Mouse (Mus musculus) liver, embryonic 13.5 days (tissue): Measurements from ENCODE around the gene Ahcyl1. TPM values are rescaled to one million over a fixed set of nuclear protein-coding genes. Genes with fewer than 3 reads are reported as not detected.

Experiments
- ATAC-seq: fragments of 200-750 bp; cut with Nextera tagmentation; 2 replicates; pipeline ENCODE4 v1.8.0; 2017; ENCODE audit warnings: low read depth, mild to moderate bottlenecking, moderate number of reproducible peaks, moderate library complexity
- DNase-seq: peaks from one replicate; pipeline ENCODE4 v3.0.0; 2022
- H3K27ac ChIP-seq: fragments of 300-500 bp; sonication (generic); 2 replicates; pipeline ENCODE4 v1.5.1; 2015; ENCODE audit warnings: moderate library complexity, mild to moderate bottlenecking, inconsistent platforms
- H3K27me3 ChIP-seq: fragments of 300-500 bp; sonication (generic); 2 replicates; pipeline ENCODE4 v1.6.1; 2015; ENCODE audit warnings: mild to moderate bottlenecking, inconsistent platforms
- H3K36me3 ChIP-seq: fragments of 300-500 bp; sonication (generic); 2 replicates; pipeline ENCODE4 v1.6.1; 2015; ENCODE audit warnings: mild to moderate bottlenecking, inconsistent platforms
- H3K4me1 ChIP-seq: fragments of 300-500 bp; sonication (generic); replicated peaks from 2 replicates; pipeline ENCODE4 v1.6.1; 2015; ENCODE audit warnings: inconsistent platforms
- H3K4me2 ChIP-seq: fragments of 300-500 bp; sonication (generic); 2 replicates; pipeline ENCODE4 v1.6.1; 2015; ENCODE audit warnings: inconsistent platforms, mild to moderate bottlenecking, moderate library complexity
- H3K4me3 ChIP-seq: fragments of 300-500 bp; sonication (generic); replicated peaks from 2 replicates; pipeline ENCODE4 v1.5.1; 2015; ENCODE audit warnings: mild to moderate bottlenecking, inconsistent platforms
- H3K9ac ChIP-seq: fragments of 300-500 bp; sonication (generic); 2 replicates; pipeline ENCODE4 v1.6.1; 2015; ENCODE audit warnings: mild to moderate bottlenecking, inconsistent platforms
- H3K9me3 ChIP-seq: fragments of 300-500 bp; sonication (generic); replicated peaks from 2 replicates; pipeline ENCODE4 v1.6.1; 2016; ENCODE audit warnings: inconsistent platforms
- WGBS: fragments of 180-500 bp; shearing (Covaris S2); methylation state at CpG from one replicate; pipeline ENCODE4 v1.1.7; 2015; ENCODE audit not compliant: insufficient replicate concordance; 5-methylcytosine and 5-hydroxymethylcytosine counted together
- polyA plus RNA-seq: library from polyadenylated mRNA; unstranded; fragments of >200 nt; fragmentation: Nextera tagmentation; extraction: Ambion mirVana; gene quantifications from 2 replicates; pipeline ENCODE4 v1.2.1, GENCODE M21; 2015

Gene Ahcyl1
- polyA plus RNA-seq, 1 experiment from 2014 or later, result 28.2 TPM

DNA sequence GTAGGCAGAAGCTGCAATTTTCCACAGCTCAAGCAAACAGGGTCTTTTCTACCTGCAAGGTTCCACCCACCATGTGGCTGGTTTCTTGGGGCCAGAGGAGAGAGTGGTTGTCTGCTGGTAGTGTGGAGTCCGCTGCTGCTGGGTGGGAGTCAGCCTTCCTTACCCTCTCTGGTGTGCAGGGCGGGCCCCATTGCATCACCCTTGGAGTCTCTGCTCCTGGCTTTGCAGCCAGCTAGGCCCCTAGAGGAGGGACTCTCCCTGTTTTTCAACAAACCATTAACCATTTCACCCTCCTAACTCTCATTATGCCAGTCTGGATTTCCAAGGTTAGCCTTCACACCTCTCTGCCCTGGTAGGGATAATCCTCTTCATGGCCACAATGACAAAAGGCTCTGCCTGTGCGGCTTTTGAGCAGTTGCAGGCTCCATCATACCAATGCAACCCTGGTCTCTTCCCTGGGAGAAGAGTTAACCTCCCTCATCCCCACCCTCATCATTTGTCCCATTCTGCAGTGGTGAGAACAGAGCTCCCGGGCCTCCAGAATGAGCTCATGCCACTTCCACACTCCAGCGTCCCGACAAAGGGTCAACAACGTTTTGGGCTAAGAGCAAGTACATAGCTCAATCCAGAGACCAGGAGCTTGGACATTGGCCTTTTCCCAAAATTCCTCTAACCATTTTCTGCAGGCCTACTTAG lies 7.5 kb upstream of the Ahcyl1 start:
- DNase-seq (no peak), ATAC-seq (no peak)
- H3K27me3 ChIP-seq, result no peaks in the 10 kb centered on the region
- H3K9me3 ChIP-seq, result no peaks in the 10 kb centered on the region
- no peaks in the 10 kb centered on the region for H3K36me3 ChIP-seq
- no peak overlapping the region for H3K4me2 ChIP-seq
- WGBS, result 69% methylated on average over 7 of the region's 7 CpGs
- H3K27ac ChIP-seq, result no peak overlapping the region
- H3K4me3 ChIP-seq, result no peak overlapping the region
- H3K4me1 ChIP-seq, result 0 out of 2 replicates have a peak, but pooled peaks cover 6% of the 10 kb centered on the region
- no peak overlapping the region for H3K9ac ChIP-seq

GRCm38 (mm10) chr3:107701767-107702394 lies 5.5 kb upstream of the Ahcyl1 start:
- Histone ChIP-seq H3K36me3 (no peaks in the 10 kb centered on the region), H3K9me3 (no peaks in the 10 kb centered on the region), H3K4me2 (no peak overlapping the region), H3K4me1 (peaks cover 9% of the 10 kb centered on the region), H3K9ac (no peak overlapping the region), H3K4me3 (no peak overlapping the region), H3K27ac (no peak overlapping the region), H3K27me3 (no peaks in the 10 kb centered on the region)
- DNase-seq (no peak), ATAC-seq (no peak)
- WGBS, result 76% methylated on average over 1 of the region's 1 CpGs

DNA sequence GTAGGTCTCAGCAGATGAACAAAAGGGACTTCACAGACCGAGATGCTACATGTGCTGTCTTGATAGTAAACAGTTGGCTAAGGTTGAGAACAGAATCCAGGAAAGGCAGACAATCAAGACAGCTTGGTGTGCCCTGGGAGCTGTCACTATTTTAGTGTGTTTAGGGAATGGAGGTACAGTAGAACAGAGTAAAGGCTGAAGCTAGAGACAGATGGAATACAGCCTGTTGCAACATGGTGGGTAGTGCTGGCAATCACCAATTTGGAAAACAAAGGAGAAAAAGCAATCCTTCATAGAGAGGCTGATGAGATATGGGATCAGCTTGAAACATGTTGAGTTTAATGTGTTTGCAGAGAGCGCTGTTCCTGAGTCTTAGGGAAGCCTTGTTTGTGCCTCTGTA lies 4.3 kb upstream of the Ahcyl1 start:
- H3K9ac ChIP-seq, result no peak overlapping the region
- peaks cover 13% of the 10 kb centered on the region for H3K4me1 ChIP-seq
- no peak for DNase-seq
- no peaks in the 10 kb centered on the region for H3K36me3 ChIP-seq
- H3K4me3 ChIP-seq, result no peak overlapping the region
- H3K9me3 ChIP-seq, result no peaks in the 10 kb centered on the region
- no peak overlapping the region for H3K4me2 ChIP-seq
- WGBS, result 63% methylated on average over 2 of the region's 2 CpGs
- H3K27ac ChIP-seq, result no peak overlapping the region
- no peak for ATAC-seq
- no peaks in the 10 kb centered on the region for H3K27me3 ChIP-seq

GRCm38 (mm10) chr3:107696910-107697309 lies 550 bp upstream of the Ahcyl1 start:
- H3K36me3 ChIP-seq, result no peaks in the 10 kb centered on the region
- peak overlapping the region; percentile 58 for H3K27ac ChIP-seq
- H3K9me3 ChIP-seq, result no peaks in the 10 kb centered on the region
- H3K4me2 ChIP-seq, result peak overlapping the region; percentile 81
- peak; percentile 41 for ATAC-seq
- H3K4me3 ChIP-seq, result peak overlapping the region; percentile 93
- peaks cover 31% of the 10 kb centered on the region for H3K4me1 ChIP-seq
- H3K27me3 ChIP-seq, result no peaks in the 10 kb centered on the region
- WGBS, result 23% methylated on average over 3 of the region's 3 CpGs
- H3K9ac ChIP-seq, result peak overlapping the region; percentile 43; the same call in 1 of the 2 replicates
- DNase-seq, result no peak

DNA sequence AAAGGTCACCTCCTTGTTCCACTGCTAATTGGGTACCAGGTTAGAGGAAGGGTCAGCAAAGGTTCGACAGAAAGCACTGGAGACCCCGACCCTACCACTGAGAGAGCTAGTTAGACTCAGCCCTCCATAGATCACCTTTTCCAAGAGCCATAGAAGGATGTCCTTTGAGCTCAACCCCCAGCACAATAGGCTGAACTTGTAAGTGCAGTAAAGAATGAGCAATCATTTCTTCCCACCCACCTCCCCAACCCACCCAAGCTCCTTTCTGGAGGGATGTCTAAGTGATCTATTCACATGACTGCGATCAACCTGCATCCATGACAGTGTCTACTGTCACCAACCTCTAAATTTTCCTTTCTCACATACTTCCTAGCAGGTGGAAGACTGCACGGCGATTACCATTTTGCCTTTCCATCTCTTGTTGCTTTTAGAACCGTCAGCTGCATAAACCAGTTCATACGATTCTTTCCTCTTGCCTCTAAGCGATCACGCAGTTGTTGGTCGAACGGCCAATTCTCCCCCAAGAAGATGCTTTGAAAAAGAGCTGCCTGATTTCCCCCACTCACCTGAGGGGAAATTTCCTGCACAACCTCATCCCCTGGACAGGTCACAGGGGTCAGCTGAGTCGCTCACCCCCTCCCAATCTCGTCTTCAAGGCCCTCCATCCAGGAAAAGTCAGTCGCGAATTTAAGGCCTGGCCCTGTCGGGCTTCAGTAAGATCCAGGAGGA lies 977 bp downstream of the Ahcyl1 start:
- ATAC-seq, result no peak

DNA sequence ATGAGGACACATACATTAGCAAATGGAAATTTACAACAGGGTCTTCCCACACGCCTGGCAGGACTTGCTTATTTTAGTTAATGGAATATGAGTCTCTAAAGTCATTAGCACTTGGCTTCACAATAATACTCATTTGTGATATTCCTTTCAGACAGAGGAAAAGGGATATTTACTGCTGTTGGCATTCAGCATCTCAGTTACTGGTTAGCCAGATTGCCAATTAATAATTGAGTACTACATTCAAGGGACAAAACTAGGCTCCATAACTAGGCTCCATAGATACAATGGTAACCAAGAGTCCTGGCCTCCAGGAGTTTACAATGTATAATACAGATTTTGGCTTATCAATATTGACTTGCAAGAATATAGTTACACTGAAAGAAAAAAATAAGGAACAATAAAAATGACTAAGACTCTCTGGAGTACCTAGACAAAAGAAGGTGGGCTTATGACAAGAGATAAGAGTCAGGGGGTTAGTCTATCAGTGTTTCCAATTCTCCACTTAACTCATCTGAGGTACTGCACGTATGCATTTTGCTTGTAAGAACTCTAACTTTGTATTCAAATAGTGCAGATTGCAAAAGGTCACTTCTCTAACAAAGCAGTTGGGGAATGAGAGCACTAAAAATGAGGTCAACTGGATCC lies 2.0 kb downstream of the Ahcyl1 start:
- Histone ChIP-seq H3K9ac (peak overlapping the region; percentile 94), H3K4me1 (peaks cover 47% of the 10 kb centered on the region), H3K4me2 (peak overlapping the region; percentile 81), H3K36me3 (no peaks in the 10 kb centered on the region), H3K4me3 (peak overlapping the region; percentile 93), H3K27me3 (no peaks in the 10 kb centered on the region), H3K9me3 (no peaks in the 10 kb centered on the region), H3K27ac (no peak overlapping the region)
- DNase-seq (no peak), ATAC-seq (no peak)
- 45% methylated on average over 2 of the region's 2 CpGs for WGBS

More for the DNA sequence above, 977 bp downstream of the Ahcyl1 start:
- Histone ChIP-seq H3K4me2 (peak overlapping the region; percentile 81), H3K4me1 (peaks cover 42% of the 10 kb centered on the region), H3K27me3 (no peaks in the 10 kb centered on the region), H3K9ac (peak overlapping the region; percentile 94), H3K27ac (peak overlapping the region; percentile 86), H3K9me3 (no peaks in the 10 kb centered on the region), H3K4me3 (peak overlapping the region; percentile 93), H3K36me3 (no peaks in the 10 kb centered on the region)
- no peak for DNase-seq
- WGBS, result 4% methylated on average over 16 of the region's 16 CpGs

DNA sequence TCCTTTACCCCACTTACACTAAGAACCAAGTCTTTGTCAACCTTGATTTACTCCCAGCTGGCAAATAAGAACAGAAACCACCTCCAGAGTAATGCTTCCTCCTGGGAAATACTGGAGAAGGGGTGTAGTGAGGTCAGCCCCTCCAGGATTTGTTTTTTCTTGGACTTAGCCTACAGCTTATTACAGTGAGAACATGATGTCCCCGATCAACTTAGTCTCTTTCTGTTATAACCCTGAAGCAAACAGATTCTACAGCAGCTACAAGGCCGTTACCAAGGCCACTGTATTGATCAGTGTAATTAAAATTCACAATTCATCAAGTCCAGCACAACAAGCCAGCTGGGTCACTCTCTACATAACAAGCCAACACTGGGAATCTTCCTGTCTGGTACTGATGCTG lies 6.0 kb downstream of the Ahcyl1 start:
- Histone ChIP-seq H3K4me3 (no peak overlapping the region), H3K4me2 (no peak overlapping the region), H3K36me3 (no peaks in the 10 kb centered on the region), H3K27ac (no peak overlapping the region), H3K9ac (no peak overlapping the region), H3K4me1 (peaks cover 49% of the 10 kb centered on the region), H3K27me3 (no peaks in the 10 kb centered on the region), H3K9me3 (no peaks in the 10 kb centered on the region)
- WGBS, result 77% methylated on average over 2 of the region's 2 CpGs
- no peak for ATAC-seq
- no peak for DNase-seq

DNA sequence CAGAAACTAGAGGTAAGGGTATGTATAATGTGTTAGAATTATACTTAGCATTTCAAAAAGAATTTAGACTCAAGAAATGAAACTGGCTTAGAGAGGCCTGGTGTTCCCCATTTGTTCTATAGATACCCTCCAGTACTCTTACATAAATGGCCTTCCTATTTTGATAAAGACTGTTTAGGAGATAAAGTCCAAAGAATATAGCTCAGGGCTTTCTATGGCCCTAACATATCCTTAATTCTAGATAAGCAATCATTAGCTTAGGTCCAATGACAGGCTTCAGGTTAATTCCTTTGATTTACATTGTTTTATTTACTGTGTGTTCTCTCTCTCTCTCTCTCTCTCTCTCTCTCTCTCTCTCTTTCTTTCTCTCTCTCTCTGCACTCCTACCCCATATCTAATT lies 7.1 kb downstream of the Ahcyl1 start:
- no peaks in the 10 kb centered on the region for H3K36me3 ChIP-seq
- H3K4me3 ChIP-seq, result no peak overlapping the region
- H3K4me2 ChIP-seq, result no peak overlapping the region
- H3K27ac ChIP-seq, result no peak overlapping the region
- H3K9ac ChIP-seq, result no peak overlapping the region
- DNase-seq (no peak), ATAC-seq (no peak)
- H3K9me3 ChIP-seq, result no peaks in the 10 kb centered on the region
- no peaks in the 10 kb centered on the region for H3K27me3 ChIP-seq
- peaks cover 38% of the 10 kb centered on the region for H3K4me1 ChIP-seq

- Histone ChIP-seq H3K4me2 (no peak overlapping the region), H3K27me3 (no peaks in the 10 kb centered on the region), H3K27ac (no peak overlapping the region), H3K9ac (no peak overlapping the region), H3K9me3 (no peaks in the 10 kb centered on the region), H3K4me1 (peaks cover 33% of the 10 kb centered on the region), H3K36me3 (no peaks in the 10 kb centered on the region), H3K4me3 (no peak overlapping the region)
- DNase-seq (no peak), ATAC-seq (no peak)
- 52% methylated on average over 1 of the region's 1 CpGs for WGBS
Observed at GRCm38 (mm10) chr3:107688236-107688635, 8.1 kb downstream of the Ahcyl1 start.

DNA sequence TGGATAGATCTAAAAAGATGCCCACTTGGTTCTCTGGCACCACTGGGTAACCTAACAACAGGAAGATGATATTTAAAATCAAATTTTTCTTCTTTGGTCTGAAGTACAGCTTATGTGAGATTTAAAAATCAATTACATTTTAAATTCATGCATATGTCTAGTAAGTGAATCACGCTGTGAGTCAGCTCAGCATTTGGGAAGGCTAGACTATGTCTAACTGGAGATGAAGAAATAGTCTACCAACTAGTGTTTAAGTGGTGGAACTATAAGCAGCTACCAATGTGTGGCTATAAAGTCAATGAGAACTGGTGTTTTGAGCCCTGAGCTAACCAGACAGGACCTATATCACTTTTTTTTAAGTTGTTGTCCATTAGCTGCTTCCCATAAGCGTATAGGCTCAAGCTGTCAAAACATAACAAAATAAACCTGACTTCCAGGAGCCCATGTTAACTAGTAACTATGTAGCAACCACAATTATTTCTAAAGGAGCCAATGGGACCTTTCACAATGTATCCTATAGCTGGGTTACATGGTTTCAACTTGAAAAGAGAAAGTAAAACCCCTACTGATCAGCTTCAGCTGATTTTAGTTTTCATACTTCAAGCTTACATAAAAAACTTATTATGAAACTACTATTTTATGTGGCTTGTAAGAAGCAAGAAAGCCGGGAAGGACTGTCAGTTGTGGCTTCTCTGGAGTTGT lies 9.9 kb downstream of the Ahcyl1 start:
- WGBS, result 81% methylated on average over 3 of the region's 3 CpGs
- DNase-seq (no peak), ATAC-seq (no peak)

DNA sequence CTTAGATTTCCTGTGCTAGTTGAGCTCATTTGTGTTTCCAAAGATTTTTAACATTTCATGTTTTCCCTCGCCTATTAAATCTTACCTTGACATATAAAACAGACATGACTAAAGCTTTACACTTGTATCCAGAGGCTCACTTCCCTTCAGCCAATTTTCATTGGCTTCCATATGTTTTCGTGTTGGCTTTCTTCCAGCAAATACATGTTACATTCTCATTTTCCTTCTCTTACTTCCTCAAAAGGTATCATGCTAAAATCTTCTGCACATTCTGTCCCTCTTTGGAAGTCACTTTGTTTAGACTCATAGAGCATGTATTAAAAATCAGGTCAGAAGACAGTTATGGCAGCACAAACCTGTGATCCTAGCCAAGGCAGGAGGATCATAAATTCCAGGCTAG lies 10.7 kb downstream of the Ahcyl1 start:
- DNase-seq (no peak), ATAC-seq (no peak)
- Histone ChIP-seq H3K4me1 (peaks cover 36% of the 10 kb centered on the region), H3K27ac (no peak overlapping the region), H3K4me2 (no peak overlapping the region), H3K9ac (no peak overlapping the region), H3K4me3 (no peak overlapping the region), H3K36me3 (no peaks in the 10 kb centered on the region), H3K27me3 (no peaks in the 10 kb centered on the region), H3K9me3 (no peaks in the 10 kb centered on the region)
- 59% methylated on average over 2 of the region's 2 CpGs for WGBS

More for the DNA sequence above, 9.9 kb downstream of the Ahcyl1 start:
- Histone ChIP-seq H3K4me3 (no peak overlapping the region), H3K36me3 (no peaks in the 10 kb centered on the region), H3K27ac (no peak overlapping the region), H3K9ac (no peak overlapping the region), H3K4me2 (no peak overlapping the region), H3K27me3 (no peaks in the 10 kb centered on the region), H3K9me3 (no peaks in the 10 kb centered on the region), H3K4me1 (peaks cover 36% of the 10 kb centered on the region)
